Mouse (Mus musculus) hindbrain, postnatal 0 days (tissue): ENCODE measurements around the gene Dok1. TPM values are rescaled to one million over a fixed set of nuclear protein-coding genes. Genes with fewer than 3 reads are reported as not detected.

Source experiments
- ATAC-seq: fragments of 200-750 bp; cut with Nextera tagmentation; 2 replicates; pipeline ENCODE4 v1.8.0; 2017; ENCODE audit warnings: mild to moderate bottlenecking, moderate TSS enrichment, moderate library complexity
- DNase-seq: peaks from one replicate; pipeline ENCODE4 v3.0.0-alpha.2; 2015; ENCODE audit warnings: low spot score
- H3K27ac ChIP-seq: fragments of 300-500 bp; sonication (generic); 2 replicates; pipeline ENCODE4 v1.5.1; 2014; ENCODE audit warnings: mild to moderate bottlenecking
- H3K27me3 ChIP-seq: fragments of 300-500 bp; sonication (generic); 2 replicates; pipeline ENCODE4 v1.6.1; 2014; ENCODE audit warnings: low read length, mixed read lengths; ENCODE audit not compliant: insufficient read depth
- H3K36me3 ChIP-seq: fragments of 300-500 bp; sonication (generic); 2 replicates; pipeline ENCODE4 v1.6.1; 2014; ENCODE audit warnings: low read length, mixed read lengths; ENCODE audit not compliant: insufficient read depth
- H3K4me1 ChIP-seq: fragments of 300-500 bp; sonication (generic); 2 replicates; pipeline ENCODE4 v1.6.1; 2014; ENCODE audit warnings: antibody characterized with exemption, low read length, mixed read lengths; ENCODE audit not compliant: insufficient read depth
- H3K4me2 ChIP-seq: fragments of 300-500 bp; sonication (generic); 2 replicates; pipeline ENCODE4 v1.6.1; 2014; ENCODE audit warnings: low read depth, mild to moderate bottlenecking, low read length, moderate library complexity, mixed read lengths
- H3K4me3 ChIP-seq: fragments of 300-500 bp; sonication (generic); 2 replicates; pipeline ENCODE4 v1.5.1; 2014; ENCODE audit warnings: low read length
- H3K9ac ChIP-seq: fragments of 300-500 bp; sonication (generic); replicated peaks from 2 replicates; pipeline ENCODE4 v1.6.1; 2014; ENCODE audit warnings: mild to moderate bottlenecking, low read length, moderate library complexity, mixed read lengths
- H3K9me3 ChIP-seq: fragments of 300-500 bp; sonication (generic); 2 replicates; pipeline ENCODE4 v1.6.1; 2016; ENCODE audit warnings: low read length, mixed read lengths
- CTCF ChIP-seq: IDR thresholded peaks from 2 replicates; pipeline ENCODE4 v1.5.1; 2016; ENCODE audit warnings: antibody characterized with exemption, control low read depth, low read depth
- WGBS: fragments of 180-500 bp; shearing (Covaris S2); extraction: QIAGEN DNeasy Blood & Tissue Kit; methylation state at CpG from one replicate; pipeline ENCODE4 v1.1.7; 2014; 5-methylcytosine and 5-hydroxymethylcytosine counted together
- polyA plus RNA-seq: library from polyadenylated mRNA; unstranded; fragments of >200 nt; fragmentation: Nextera tagmentation; extraction: Ambion mirVana; gene quantifications from 2 replicates; pipeline ENCODE4 v1.2.1, GENCODE M21; 2015
- total RNA-seq: library from RNA; depleted of rRNA; stranded (reverse); fragments of >200 nt; gene quantifications from 2 replicates; pipeline ENCODE4 v1.2.3, GENCODE M21; 2014

The Dok1 gene
- total and polyA plus RNA-seq, 2 experiments from 2014 or later: 2.5 to 4.3 TPM

DNA sequence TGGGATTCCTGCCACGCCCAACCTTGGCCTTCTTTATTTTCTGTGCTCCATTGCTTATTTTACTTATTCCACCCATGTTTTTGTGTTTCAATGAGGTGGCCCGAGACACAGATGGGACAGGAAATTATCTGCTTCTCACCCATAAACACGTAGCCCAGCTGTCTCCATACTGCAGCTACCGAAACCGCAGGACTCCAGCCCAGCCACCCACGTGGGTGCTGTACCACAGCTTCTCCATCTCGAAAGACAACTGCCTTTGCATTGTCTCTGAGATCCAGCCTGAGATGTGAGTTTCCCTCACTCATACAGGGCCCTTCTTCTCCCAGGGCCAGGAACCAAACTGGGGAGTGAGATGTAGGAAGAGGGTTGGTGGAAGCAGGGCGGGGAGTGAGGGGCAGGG, 32.7 kb upstream of the Dok1 start:
- H3K27me3 ChIP-seq: peaks cover 91% of the 10 kb centered on the region
- DNase-seq (no peak), ATAC-seq (no peak)
- H3K4me1 ChIP-seq: no peaks in the 10 kb centered on the region
- TF ChIP-seq CTCF: no peak
- 48% methylated on average over 8 of the region's 8 CpGs for WGBS
- no peak overlapping the region for H3K4me3 ChIP-seq
- no peaks in the 10 kb centered on the region for H3K36me3 ChIP-seq
- no peak overlapping the region for H3K4me2 ChIP-seq
- H3K27ac ChIP-seq: no peak overlapping the region
- H3K9ac ChIP-seq: no peak overlapping the region
- no peaks in the 10 kb centered on the region for H3K9me3 ChIP-seq

DNA sequence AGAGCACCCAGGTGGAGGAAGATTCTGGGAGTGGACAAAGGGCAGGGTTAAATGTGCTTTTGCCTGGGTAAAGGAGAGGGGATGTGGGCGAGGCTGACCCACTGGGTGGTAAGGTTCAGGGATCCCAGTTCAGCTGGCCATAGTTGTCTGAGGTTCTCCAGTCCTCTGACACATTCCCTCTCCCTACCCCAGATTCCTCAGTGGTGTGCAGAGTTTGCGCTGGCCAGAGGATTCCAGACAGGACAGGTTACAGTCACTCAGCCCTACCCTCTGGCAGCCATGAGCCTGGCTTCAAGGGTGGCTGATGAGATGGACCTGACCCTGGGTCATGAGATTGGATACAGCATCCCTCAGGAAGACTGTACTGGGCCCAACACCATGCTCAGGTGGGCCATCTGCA, 25.5 kb upstream of the Dok1 start:
- WGBS: 77% methylated on average over 2 of the region's 2 CpGs
- no peak for DNase-seq
- Histone ChIP-seq H3K4me3 (no peak overlapping the region), H3K4me1 (peaks cover 9% of the 10 kb centered on the region), H3K36me3 (no peaks in the 10 kb centered on the region), H3K27ac (no peak overlapping the region), H3K27me3 (peaks cover 24% of the 10 kb centered on the region), H3K9ac (no peak overlapping the region), H3K4me2 (no peak overlapping the region), H3K9me3 (no peaks in the 10 kb centered on the region)
- no peak for ATAC-seq
- TF ChIP-seq CTCF: no peak

- H3K4me2 ChIP-seq: no peak within 1 kb of the TSS
- ATAC-seq: no peak
- no peak for TF ChIP-seq CTCF
- peaks cover 15% of the 10 kb centered on the region for H3K27me3 ChIP-seq
- H3K4me1 ChIP-seq: peaks cover 13% of the 10 kb centered on the region
- H3K36me3 ChIP-seq: no peaks in the 10 kb centered on the region
- DNase-seq: peak; percentile 47
- no peak within 1 kb of the TSS for H3K27ac ChIP-seq
- H3K4me3 ChIP-seq: no peak within 1 kb of the TSS
- H3K9me3 ChIP-seq: no peaks in the 10 kb centered on the region
- WGBS: 52% methylated on average over 3 of the region's 3 CpGs
- H3K9ac ChIP-seq: no peak within 1 kb of the TSS
Observed at GRCm38 (mm10) chr6:83057790-83058189, 24.5 kb upstream of the Dok1 start, which contains the start of gene Dqx1. TSS of gene Dqx1 (plus strand) at chr6:83057844.

DNA sequence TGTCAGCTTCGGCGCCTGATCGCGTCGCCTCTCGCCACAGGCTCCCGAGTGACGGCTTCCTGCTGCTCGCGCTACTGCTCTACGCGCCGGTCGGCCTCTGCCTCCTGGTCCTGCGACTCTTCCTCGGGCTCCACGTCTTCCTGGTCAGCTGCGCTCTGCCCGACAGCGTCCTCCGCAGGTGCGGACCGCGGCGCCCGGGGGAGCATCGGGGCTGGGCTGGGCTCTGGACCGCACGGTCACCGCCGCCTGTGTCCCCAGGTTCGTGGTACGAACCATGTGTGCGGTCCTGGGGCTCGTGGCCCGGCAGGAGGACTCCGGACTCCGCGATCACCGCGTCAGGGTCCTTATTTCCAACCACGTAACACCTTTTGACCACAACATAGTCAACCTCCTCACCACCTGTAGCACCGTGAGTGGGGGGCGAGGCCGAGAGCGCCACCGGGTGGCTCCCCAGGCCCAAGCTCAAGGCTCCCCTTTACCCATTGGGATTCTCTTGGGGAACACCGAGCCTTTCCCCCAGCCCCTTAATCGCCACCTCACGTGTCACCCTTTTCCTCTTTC, 21.7 kb upstream of the Dok1 start, which contains the start of gene Htra2:
TSS of gene Htra2 (minus strand) at position 403 of the 561 bp plus-strand sequence.
- peak; percentile 13; the same call in 1 of the 2 replicates for ATAC-seq
- no peaks in the 10 kb centered on the region for H3K36me3 ChIP-seq
- H3K9me3 ChIP-seq: no peaks in the 10 kb centered on the region
- DNase-seq: peak; percentile 30
- peak within 1 kb of the TSS; percentile 89 for H3K9ac ChIP-seq
- H3K27ac ChIP-seq: peak within 1 kb of the TSS; percentile 86
- no peaks in the 10 kb centered on the region for H3K27me3 ChIP-seq
- peaks cover 18% of the 10 kb centered on the region for H3K4me1 ChIP-seq
- WGBS: 0% methylated on average over 50 of the region's 50 CpGs
- peak within 1 kb of the TSS; percentile 90 for H3K4me2 ChIP-seq
- TF ChIP-seq CTCF: peak; percentile 55
- peak within 1 kb of the TSS; percentile 91 for H3K4me3 ChIP-seq

GRCm38 (mm10) chr6:83054074-83054851, 21.0 kb upstream of the Dok1 start, which contains the start of gene Aup1:
TSS of gene Aup1 (plus strand) at chr6:83054521.
- H3K4me1 ChIP-seq: peaks cover 18% of the 10 kb centered on the region
- H3K4me2 ChIP-seq: peak within 1 kb of the TSS; percentile 90
- WGBS: under 1% methylated on average over 62 of the region's 64 CpGs
- H3K4me3 ChIP-seq: peak within 1 kb of the TSS; percentile 91
- H3K9ac ChIP-seq: peak within 1 kb of the TSS; percentile 89
- TF ChIP-seq CTCF: no peak
- DNase-seq: peak; percentile 99
- H3K27ac ChIP-seq: peak within 1 kb of the TSS; percentile 86
- peak; percentile 98 for ATAC-seq
- no peaks in the 10 kb centered on the region for H3K27me3 ChIP-seq
- no peaks in the 10 kb centered on the region for H3K9me3 ChIP-seq
- H3K36me3 ChIP-seq: no peaks in the 10 kb centered on the region

GRCm38 (mm10) chr6:83053136-83053960, 20.1 kb upstream of the Dok1 start:
- H3K4me3 ChIP-seq: peak overlapping the region; percentile 91
- no peaks in the 10 kb centered on the region for H3K36me3 ChIP-seq
- WGBS: 2% methylated on average over 26 of the region's 26 CpGs
- peak overlapping the region; percentile 86 for H3K27ac ChIP-seq
- no peaks in the 10 kb centered on the region for H3K9me3 ChIP-seq
- no peak for ATAC-seq
- H3K4me1 ChIP-seq: peaks cover 18% of the 10 kb centered on the region
- H3K9ac ChIP-seq: peak overlapping the region; percentile 89
- 0 out of 2 replicates have a peak, but pooled peaks have one; percentile 1 for TF ChIP-seq CTCF
- H3K4me2 ChIP-seq: peak overlapping the region; percentile 90
- no peaks in the 10 kb centered on the region for H3K27me3 ChIP-seq
- peak; percentile 56 for DNase-seq
